Mouse (Mus musculus) hindbrain, embryonic 10.5 days (tissue): Measurements from ENCODE around the gene Snrk. TPM values are rescaled to one million over a fixed set of nuclear protein-coding genes. Genes with fewer than 3 reads are reported as not detected.

Experiments
- DNase-seq: peaks from one replicate; pipeline ENCODE4 v3.0.0-alpha.2; 2017; ENCODE audit warnings: low spot score
- H3K27ac ChIP-seq: fragments of 300-500 bp; sonication (generic); 2 replicates; pipeline ENCODE4 v1.5.1; 2016; ENCODE audit warnings: mild to moderate bottlenecking, moderate library complexity
- H3K27me3 ChIP-seq: fragments of 300-500 bp; sonication (generic); 2 replicates; pipeline ENCODE4 v1.6.1; 2016; ENCODE audit warnings: mild to moderate bottlenecking; ENCODE audit not compliant: poor library complexity, insufficient read depth, severe bottlenecking
- H3K36me3 ChIP-seq: fragments of 300-500 bp; sonication (generic); 2 replicates; pipeline ENCODE4 v1.6.1; 2016; ENCODE audit warnings: mild to moderate bottlenecking, moderate library complexity
- H3K4me1 ChIP-seq: fragments of 300-500 bp; sonication (generic); replicated peaks from 2 replicates; pipeline ENCODE4 v1.6.1; 2016; ENCODE audit warnings: mild to moderate bottlenecking
- H3K4me3 ChIP-seq: fragments of 300-500 bp; sonication (generic); 2 replicates; pipeline ENCODE4 v1.5.1; 2016; ENCODE audit warnings: mild to moderate bottlenecking, moderate library complexity
- H3K9me3 ChIP-seq: fragments of 300-500 bp; sonication (generic); 2 replicates; pipeline ENCODE4 v1.6.1; 2016; ENCODE audit warnings: mild to moderate bottlenecking, moderate library complexity
- WGBS: fragments of 180-500 bp; shearing (Covaris S2); methylation state at CpG from one replicate; pipeline ENCODE4 v1.1.7; 2016; 5-methylcytosine and 5-hydroxymethylcytosine counted together
- polyA plus RNA-seq: library from polyadenylated mRNA; unstranded; fragments of >200 nt; fragmentation: Nextera tagmentation; extraction: Ambion mirVana; gene quantifications from 2 replicates; pipeline ENCODE4 v1.2.1, GENCODE M21; 2016

Gene Snrk
- polyA plus RNA-seq, 1 experiment from 2014 or later: 32.3 TPM

DNA sequence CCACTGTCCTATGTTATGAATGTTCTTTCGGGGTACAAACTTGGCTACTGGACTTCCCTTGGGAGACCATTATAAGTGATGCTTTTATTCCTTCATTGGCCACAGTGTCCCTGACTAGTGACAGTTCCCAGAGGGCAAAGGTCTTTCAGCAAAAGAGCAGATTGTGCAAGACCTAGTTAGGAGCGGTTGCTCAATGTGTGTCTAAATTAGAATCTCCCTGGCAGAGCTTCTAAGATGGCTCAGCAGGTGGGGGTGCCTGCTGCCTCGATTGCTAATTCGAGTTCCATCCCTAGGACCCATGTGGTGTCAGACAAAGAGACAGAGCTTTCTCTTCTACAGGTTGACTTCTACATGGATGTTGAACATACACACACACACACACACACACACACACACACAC lies 1.5 kb upstream of the Snrk start:
- WGBS: 66% methylated on average over 4 of the region's 4 CpGs

DNA sequence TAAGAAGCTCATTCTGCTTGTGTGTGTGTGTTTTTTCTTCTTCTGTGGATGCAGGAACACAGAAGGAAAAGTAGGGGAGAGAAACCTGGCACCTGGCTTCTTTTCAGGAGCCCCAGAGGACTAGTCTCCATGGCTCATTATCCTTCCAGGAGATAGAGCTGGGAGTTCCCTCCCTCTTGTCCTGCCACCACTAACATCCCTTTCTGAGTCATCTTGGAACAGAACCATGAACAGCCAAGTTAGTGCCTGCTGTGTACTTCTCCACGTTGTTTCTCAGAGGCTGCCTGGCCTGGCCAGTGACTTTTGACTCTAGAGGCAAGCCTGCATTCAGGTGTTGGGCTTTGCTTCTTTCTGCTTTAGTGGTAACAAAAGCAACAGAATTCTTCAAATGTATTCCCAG lies 707 bp upstream of the Snrk start:
- DNase-seq: no peak
- peaks cover 25% of the 10 kb centered on the region for H3K4me1 ChIP-seq
- 0 out of 2 replicates have a peak, but pooled peaks cover 5% of the 10 kb centered on the region for H3K36me3 ChIP-seq
- H3K27me3 ChIP-seq: no peaks in the 10 kb centered on the region
- H3K27ac ChIP-seq: no peak overlapping the region
- H3K4me3 ChIP-seq: no peak overlapping the region
- 60% methylated on average over 1 of the region's 1 CpGs for WGBS
- no peaks in the 10 kb centered on the region for H3K9me3 ChIP-seq

More for the DNA sequence above, 1.5 kb upstream of the Snrk start:
- Histone ChIP-seq H3K4me3 (no peak overlapping the region), H3K27ac (no peak overlapping the region), H3K4me1 (peaks cover 24% of the 10 kb centered on the region), H3K36me3 (no peaks in the 10 kb centered on the region), H3K9me3 (no peaks in the 10 kb centered on the region), H3K27me3 (no peaks in the 10 kb centered on the region)
- no peak for DNase-seq

DNA sequence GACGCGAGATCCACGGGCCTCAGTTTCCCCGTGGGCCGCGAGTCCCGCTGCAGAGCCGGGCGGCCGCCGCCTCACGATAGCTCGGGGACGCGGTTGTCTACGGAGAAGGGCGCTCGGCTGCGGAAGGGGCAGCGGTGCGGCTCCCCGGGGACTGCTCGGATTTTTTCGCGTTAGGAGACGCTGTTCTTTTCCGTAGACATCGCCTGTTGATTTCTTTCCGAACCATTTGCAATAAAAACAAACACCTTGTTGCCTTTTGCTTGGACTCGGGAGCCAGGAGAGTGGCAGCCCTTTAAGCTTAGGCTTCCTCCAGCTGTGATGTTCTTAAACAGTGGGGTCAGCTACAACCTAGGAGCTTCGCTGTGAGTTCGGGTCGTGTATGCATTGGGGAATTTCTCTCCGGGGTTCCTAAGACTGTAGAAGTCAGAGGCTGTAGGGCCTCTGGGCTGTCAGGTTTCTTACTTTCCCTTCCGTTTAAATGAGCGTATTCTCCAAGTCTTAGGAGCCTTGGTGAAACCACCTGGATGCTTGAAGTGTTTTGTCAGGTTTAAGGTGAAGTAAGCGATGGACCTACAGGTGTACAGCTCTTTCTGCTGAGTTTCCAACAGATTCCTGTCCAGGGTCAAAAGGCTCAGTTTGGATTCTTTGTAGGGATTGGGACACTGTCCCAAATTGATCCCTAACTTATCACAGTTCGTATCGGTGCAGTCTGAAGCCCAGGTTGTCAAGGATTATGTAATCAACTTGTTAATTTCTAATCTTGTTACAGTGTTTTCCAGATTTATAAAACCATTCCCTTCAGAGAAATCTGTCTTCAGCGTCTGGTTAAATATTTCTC lies 845 bp downstream of the Snrk start:
- Histone ChIP-seq H3K27me3 (no peaks in the 10 kb centered on the region), H3K36me3 (0 out of 2 replicates have a peak, but pooled peaks cover 5% of the 10 kb centered on the region), H3K4me1 (peaks cover 26% of the 10 kb centered on the region), H3K27ac (peak overlapping the region; percentile 94), H3K4me3 (peak overlapping the region; percentile 86), H3K9me3 (no peaks in the 10 kb centered on the region)
- peak; percentile 35 for DNase-seq
- 5% methylated on average over 40 of the region's 40 CpGs for WGBS

DNA sequence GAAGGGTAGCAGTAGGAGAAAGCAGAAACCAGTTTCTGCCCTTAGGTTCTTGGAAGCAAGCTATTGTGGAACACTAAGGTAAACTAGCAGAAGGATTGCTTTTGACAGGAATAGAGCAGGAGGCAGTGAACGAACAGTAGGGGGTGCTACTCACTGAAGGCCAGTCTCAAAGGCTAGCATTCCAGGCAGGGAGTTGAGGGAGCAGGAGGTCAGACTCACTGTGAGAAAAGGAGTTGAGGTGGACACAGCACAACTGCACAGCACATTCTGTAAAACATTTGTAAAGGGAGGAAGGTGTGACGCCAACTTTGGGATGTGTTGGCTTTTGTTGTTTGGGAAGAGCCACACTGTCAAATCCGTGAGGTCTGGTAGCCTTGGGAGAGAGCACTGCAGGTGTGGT lies 3.0 kb downstream of the Snrk start:
- Histone ChIP-seq H3K4me3 (no peak overlapping the region), H3K9me3 (no peaks in the 10 kb centered on the region), H3K27me3 (no peaks in the 10 kb centered on the region), H3K36me3 (0 out of 2 replicates have a peak, but pooled peaks cover 5% of the 10 kb centered on the region), H3K4me1 (peaks cover 31% of the 10 kb centered on the region), H3K27ac (no peak overlapping the region)
- 48% methylated on average over 3 of the region's 3 CpGs for WGBS
- DNase-seq: peak; percentile 35

DNA sequence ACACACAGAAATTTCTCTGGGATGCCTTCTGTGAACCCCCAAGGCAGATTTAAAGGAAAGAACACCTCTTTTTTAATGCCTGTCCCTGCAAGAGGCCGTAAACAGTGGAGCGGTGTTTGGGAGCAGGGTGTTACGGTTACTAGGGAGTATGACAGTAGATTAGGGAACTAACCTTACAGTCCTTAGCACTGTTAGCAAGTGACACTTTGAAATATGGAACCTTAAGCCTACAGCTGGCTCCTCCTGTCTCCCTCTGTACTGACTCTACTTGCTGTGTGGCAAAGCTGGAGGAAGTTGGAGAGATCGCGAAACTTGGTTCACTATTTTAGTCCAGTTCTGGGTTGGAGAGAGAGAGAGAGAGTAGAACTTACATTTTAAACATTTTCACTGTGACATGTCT lies 5.0 kb downstream of the Snrk start:
- no peak for DNase-seq
- 0 out of 2 replicates have a peak, but pooled peaks cover 5% of the 10 kb centered on the region for H3K36me3 ChIP-seq
- no peak overlapping the region for H3K27ac ChIP-seq
- H3K27me3 ChIP-seq: no peaks in the 10 kb centered on the region
- peaks cover 39% of the 10 kb centered on the region for H3K4me1 ChIP-seq
- 93% methylated on average over 5 of the region's 5 CpGs for WGBS
- no peaks in the 10 kb centered on the region for H3K9me3 ChIP-seq
- H3K4me3 ChIP-seq: no peak overlapping the region

DNA sequence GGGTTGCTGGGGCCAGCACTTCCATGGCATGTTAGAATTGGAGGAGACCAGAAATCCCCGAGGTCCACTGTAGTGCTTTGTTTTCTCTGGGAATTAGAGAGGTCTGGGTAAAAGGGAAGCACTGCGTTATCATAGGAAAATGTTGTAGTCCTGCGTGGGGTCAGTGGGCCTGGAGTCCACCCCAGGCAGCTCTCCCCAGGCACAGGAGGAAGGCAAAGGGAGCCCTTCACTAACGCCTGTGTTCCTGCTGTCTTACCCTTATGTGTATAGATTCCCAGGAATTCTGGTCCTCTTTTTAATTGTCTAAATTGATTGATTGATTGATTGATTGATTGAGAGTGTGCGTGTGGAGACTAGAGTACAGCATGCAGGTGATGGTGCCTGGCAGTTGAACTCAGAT lies 6.1 kb downstream of the Snrk start:
- Histone ChIP-seq H3K4me1 (peaks cover 35% of the 10 kb centered on the region), H3K36me3 (0 out of 2 replicates have a peak, but pooled peaks cover 5% of the 10 kb centered on the region), H3K4me3 (no peak overlapping the region), H3K27me3 (no peaks in the 10 kb centered on the region), H3K9me3 (no peaks in the 10 kb centered on the region), H3K27ac (no peak overlapping the region)
- no peak for DNase-seq
- WGBS: 47% methylated on average over 5 of the region's 5 CpGs

DNA sequence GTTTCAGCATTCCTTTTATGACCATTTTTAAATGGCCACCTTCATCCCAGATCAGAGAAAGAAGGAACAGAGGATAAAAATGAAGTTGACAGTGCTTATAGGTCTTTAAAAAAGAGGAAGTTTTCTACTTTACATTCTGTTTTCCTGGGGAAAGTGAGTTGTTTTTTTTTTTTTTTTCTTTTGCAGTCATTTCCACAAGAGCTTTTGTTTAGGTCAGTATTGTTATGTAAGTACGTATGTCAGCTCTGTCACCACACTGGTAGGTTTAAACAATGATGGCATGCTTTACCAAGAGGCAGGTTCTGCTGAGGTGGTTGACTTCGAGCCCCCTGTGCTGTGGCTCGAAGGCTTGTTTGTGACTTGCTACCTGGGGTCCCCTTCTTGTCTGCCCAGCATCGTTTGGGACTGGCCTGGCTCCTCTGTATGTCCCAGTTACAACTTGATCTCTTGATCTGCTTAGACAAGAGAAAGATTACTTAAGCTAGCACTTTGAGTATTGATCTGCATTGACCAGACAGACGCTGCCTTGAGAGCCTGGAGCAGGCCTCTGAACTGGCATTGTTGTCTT lies 8.7 kb downstream of the Snrk start:
- no peak overlapping the region for H3K4me3 ChIP-seq
- H3K36me3 ChIP-seq: 0 out of 2 replicates have a peak, but pooled peaks cover 5% of the 10 kb centered on the region
- no peak overlapping the region for H3K27ac ChIP-seq
- no peak for DNase-seq
- 31% methylated on average over 5 of the region's 5 CpGs for WGBS
- H3K27me3 ChIP-seq: no peaks in the 10 kb centered on the region
- no peaks in the 10 kb centered on the region for H3K9me3 ChIP-seq
- H3K4me1 ChIP-seq: peaks cover 22% of the 10 kb centered on the region

DNA sequence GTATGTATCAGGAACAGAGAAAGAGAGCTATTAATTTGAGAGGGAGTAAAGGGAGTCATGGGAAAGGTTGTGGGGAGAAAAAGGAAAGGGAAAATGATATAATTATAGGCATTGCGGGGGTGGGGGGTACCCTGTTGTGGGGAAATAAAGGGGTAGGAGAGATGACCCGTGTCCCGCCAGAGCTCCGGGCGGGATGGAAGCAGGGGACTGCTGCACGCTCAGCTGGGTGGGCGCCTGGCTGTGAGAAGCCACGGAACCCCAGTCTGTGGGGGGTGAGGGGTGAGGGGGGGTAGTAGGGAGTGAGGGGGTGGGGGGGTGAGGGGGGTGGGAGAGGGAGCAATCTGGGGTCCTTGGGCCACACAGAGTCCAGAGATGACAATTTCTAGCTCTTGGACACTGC lies 9.7 kb downstream of the Snrk start:
- no peaks in the 10 kb centered on the region for H3K27me3 ChIP-seq
- no peak overlapping the region for H3K4me3 ChIP-seq
- DNase-seq: no peak
- H3K27ac ChIP-seq: 0 out of 2 replicates have a peak overlapping the region, but pooled peaks have one; percentile 40
- H3K36me3 ChIP-seq: no peaks in the 10 kb centered on the region
- WGBS: 75% methylated on average over 8 of the region's 8 CpGs
- peaks cover 26% of the 10 kb centered on the region for H3K4me1 ChIP-seq
- H3K9me3 ChIP-seq: no peaks in the 10 kb centered on the region

DNA sequence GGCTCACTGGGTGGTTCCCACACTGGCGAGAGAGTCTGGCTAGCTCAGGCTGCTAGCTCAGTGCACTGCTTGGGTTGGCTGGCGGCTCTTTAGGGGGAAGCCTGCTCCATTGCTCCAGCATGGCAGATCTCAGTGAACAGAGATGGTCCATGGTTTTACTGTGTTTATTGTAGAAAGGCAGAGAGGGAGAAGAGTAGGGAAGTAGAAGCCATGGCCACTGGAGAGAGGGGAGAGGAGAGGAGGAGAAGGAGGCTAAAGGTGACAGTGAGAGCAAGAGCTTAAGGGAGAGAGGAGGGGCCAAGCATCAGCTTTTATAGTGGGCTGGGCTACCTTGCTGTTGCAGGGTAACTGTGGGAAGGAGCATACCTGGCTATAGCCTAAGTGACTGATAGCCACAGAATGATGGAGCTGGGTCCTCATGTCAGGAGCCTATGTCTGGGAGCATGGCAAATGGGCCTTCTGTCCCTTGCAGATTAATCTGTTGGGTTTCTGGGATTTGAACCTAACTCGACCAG lies 10.3 kb downstream of the Snrk start:
- Histone ChIP-seq H3K4me3 (no peak overlapping the region), H3K27ac (peak overlapping the region; percentile 40; the same call in 1 of the 2 replicates), H3K4me1 (peaks cover 26% of the 10 kb centered on the region), H3K27me3 (no peaks in the 10 kb centered on the region), H3K9me3 (no peaks in the 10 kb centered on the region), H3K36me3 (no peaks in the 10 kb centered on the region)
- 56% methylated on average over 3 of the region's 3 CpGs for WGBS
- no peak for DNase-seq

DNA sequence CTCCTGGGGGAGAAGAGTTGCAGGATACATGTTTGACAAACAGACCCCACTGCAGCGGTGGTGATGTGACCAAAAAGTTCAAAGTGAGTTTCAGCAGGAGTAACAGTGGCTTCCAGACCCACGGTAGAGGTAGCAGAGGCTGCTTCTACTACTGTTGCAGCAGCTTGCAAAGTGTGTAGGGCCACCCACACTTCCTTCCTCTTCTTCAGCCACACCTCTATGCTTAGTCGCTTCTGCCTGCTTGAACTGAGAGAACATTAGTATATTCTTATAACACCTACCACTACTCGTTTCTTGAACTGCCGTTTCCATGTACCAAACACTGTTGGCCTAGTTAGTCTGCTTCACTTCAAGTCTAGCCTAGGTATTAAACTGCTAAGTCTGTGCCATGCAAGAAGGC lies 11.6 kb downstream of the Snrk start:
- Histone ChIP-seq H3K27ac (no peak overlapping the region), H3K4me3 (no peak overlapping the region), H3K27me3 (no peaks in the 10 kb centered on the region), H3K9me3 (no peaks in the 10 kb centered on the region), H3K36me3 (peaks cover 6% of the 10 kb centered on the region; the same call in 1 of the 2 replicates), H3K4me1 (peaks cover 19% of the 10 kb centered on the region)
- DNase-seq: no peak
- 84% methylated on average over 5 of the region's 5 CpGs for WGBS

DNA sequence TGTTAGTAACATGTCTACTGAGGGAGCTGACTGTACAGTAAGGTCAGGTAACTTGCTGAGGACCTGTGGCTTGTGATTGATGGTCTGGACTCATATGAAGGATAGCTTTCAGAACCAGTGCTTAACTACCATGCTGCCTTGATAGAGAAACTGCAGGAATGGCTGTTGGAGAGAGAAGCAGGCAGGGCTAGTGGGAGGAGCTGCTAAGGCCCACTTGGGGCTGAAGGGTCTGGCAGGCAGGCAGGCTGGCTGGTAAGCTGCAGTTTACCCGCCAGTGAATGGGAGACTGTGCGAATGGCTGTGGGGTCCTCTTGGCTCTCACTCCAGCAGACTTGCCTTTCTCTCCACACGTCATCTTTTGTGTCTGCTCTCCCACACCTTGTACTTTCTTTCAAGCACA lies 13.6 kb downstream of the Snrk start:
- Histone ChIP-seq H3K36me3 (peaks cover 15% of the 10 kb centered on the region), H3K27me3 (no peaks in the 10 kb centered on the region), H3K27ac (no peak overlapping the region), H3K4me3 (no peak overlapping the region), H3K9me3 (no peaks in the 10 kb centered on the region), H3K4me1 (peaks cover 26% of the 10 kb centered on the region)
- no peak for DNase-seq
- 50% methylated on average over 3 of the region's 3 CpGs for WGBS

DNA sequence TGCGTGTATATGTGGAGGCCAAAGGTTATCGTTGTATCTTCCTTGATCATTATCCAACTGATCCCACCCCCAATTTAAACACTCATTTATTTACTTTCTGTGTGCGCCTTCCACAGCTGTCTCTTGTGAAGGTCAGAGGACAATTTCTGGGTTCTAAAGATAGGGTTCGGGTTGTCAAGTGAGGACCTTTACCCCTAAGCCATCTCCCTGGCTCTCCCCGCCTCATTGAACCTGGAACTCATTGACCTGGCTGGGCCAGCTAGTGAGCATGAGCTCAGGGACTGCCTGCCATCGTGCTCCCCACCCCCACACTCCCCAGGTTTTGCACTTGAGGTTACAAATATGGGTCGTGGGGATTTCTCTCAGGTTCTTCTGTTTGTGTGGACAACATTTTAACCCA lies 15.1 kb downstream of the Snrk start:
- Histone ChIP-seq H3K27ac (no peak overlapping the region), H3K27me3 (no peaks in the 10 kb centered on the region), H3K4me1 (peaks cover 17% of the 10 kb centered on the region), H3K4me3 (no peak overlapping the region), H3K9me3 (no peaks in the 10 kb centered on the region), H3K36me3 (peaks cover 25% of the 10 kb centered on the region)
- no peak for DNase-seq
- WGBS: 84% methylated on average over 7 of the region's 7 CpGs
